Mouse (Mus musculus) midbrain, embryonic 13.5 days (tissue): ENCODE data around the gene Rptor. TPM values are rescaled to one million over a fixed set of nuclear protein-coding genes. Genes with fewer than 3 reads are reported as not detected.

Experiments used
- ATAC-seq: fragments of 200-750 bp; cut with Nextera tagmentation; 2 replicates; pipeline ENCODE4 v1.8.0; 2017; ENCODE audit warnings: mild to moderate bottlenecking, moderate TSS enrichment, moderate library complexity
- H3K27ac ChIP-seq: fragments of 300-500 bp; sonication (generic); 2 replicates; pipeline ENCODE4 v1.5.1; 2015; ENCODE audit warnings: inconsistent platforms, mild to moderate bottlenecking, moderate library complexity
- H3K27me3 ChIP-seq: fragments of 300-500 bp; sonication (generic); 2 replicates; pipeline ENCODE4 v1.6.1; 2015; ENCODE audit warnings: mild to moderate bottlenecking, inconsistent platforms
- H3K36me3 ChIP-seq: fragments of 300-500 bp; sonication (generic); 2 replicates; pipeline ENCODE4 v1.6.1; 2015; ENCODE audit warnings: mild to moderate bottlenecking, inconsistent platforms
- H3K4me1 ChIP-seq: fragments of 300-500 bp; sonication (generic); replicated peaks from 2 replicates; pipeline ENCODE4 v1.6.1; 2015; ENCODE audit warnings: inconsistent platforms
- H3K4me2 ChIP-seq: fragments of 300-500 bp; sonication (generic); replicated peaks from 2 replicates; pipeline ENCODE4 v1.6.1; 2015; ENCODE audit warnings: moderate library complexity, mild to moderate bottlenecking, inconsistent platforms
- H3K4me3 ChIP-seq: fragments of 300-500 bp; sonication (generic); replicated peaks from 2 replicates; pipeline ENCODE4 v1.5.1; 2015; ENCODE audit warnings: mild to moderate bottlenecking, inconsistent platforms
- H3K9ac ChIP-seq: fragments of 300-500 bp; sonication (generic); replicated peaks from 2 replicates; pipeline ENCODE4 v1.6.1; 2015; ENCODE audit warnings: mild to moderate bottlenecking, inconsistent platforms
- H3K9me3 ChIP-seq: fragments of 300-500 bp; sonication (generic); 2 replicates; pipeline ENCODE4 v1.6.1; 2016; ENCODE audit warnings: mild to moderate bottlenecking, inconsistent platforms
- WGBS: fragments of 180-500 bp; shearing (Covaris S2); methylation state at CpG from one replicate; pipeline ENCODE4 v1.1.7; 2015; 5-methylcytosine and 5-hydroxymethylcytosine counted together
- polyA plus RNA-seq: library from polyadenylated mRNA; unstranded; fragments of >200 nt; fragmentation: Nextera tagmentation; extraction: Ambion mirVana; gene quantifications from 2 replicates; pipeline ENCODE4 v1.2.1, GENCODE M21; 2015

Rptor gene
- polyA plus RNA-seq, 1 experiment from 2014 or later, result 11.7 TPM

- H3K36me3 ChIP-seq, result no peaks in the 10 kb centered on the region
- WGBS, result 52% methylated on average over 2 of the region's 2 CpGs
- H3K4me3 ChIP-seq, result no peak overlapping the region
- no peak overlapping the region for H3K4me2 ChIP-seq
- H3K27me3 ChIP-seq, result peaks cover 8% of the 10 kb centered on the region; the same call in 1 of the 2 replicates
- H3K9ac ChIP-seq, result no peak overlapping the region
- peaks cover 34% of the 10 kb centered on the region for H3K4me1 ChIP-seq
- H3K9me3 ChIP-seq, result no peaks in the 10 kb centered on the region
- no peak for ATAC-seq
- no peak overlapping the region for H3K27ac ChIP-seq
Measured at GRCm38 (mm10) chr11:119947897-119948296, 345.2 kb downstream of the Rptor start.

DNA sequence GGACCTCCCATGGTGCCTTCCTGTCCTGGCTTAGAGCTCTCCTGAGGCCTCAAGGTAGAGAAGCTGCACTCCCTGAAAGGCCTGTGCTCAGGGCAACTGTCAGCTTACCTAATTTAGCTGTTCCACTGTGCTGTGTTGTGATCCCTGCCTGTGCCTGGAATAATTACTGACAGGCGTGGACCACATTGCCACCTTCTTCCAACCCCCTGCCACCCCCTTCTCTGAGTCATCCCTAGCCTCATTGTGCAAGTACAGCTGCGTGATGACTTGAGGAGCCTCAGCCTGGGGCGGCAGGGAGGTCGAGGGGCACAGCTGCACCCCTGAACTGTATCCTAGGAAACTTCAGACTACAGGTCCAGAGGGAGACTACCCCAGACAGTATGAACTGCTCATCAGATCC lies 345.6 kb downstream of the Rptor start:
- no peak overlapping the region for H3K4me3 ChIP-seq
- H3K27me3 ChIP-seq, result peaks cover 8% of the 10 kb centered on the region; the same call in 1 of the 2 replicates
- H3K4me2 ChIP-seq, result no peak overlapping the region
- H3K27ac ChIP-seq, result no peak overlapping the region
- no peak overlapping the region for H3K9ac ChIP-seq
- H3K36me3 ChIP-seq, result no peaks in the 10 kb centered on the region
- no peaks in the 10 kb centered on the region for H3K9me3 ChIP-seq
- peaks cover 31% of the 10 kb centered on the region for H3K4me1 ChIP-seq
- WGBS, result 67% methylated on average over 4 of the region's 4 CpGs
- ATAC-seq, result no peak

GRCm38 (mm10) chr11:119948803-119949202 lies 346.1 kb downstream of the Rptor start:
- Histone ChIP-seq H3K27me3 (peaks cover 8% of the 10 kb centered on the region; the same call in 1 of the 2 replicates), H3K27ac (no peak overlapping the region), H3K36me3 (no peaks in the 10 kb centered on the region), H3K9me3 (no peaks in the 10 kb centered on the region), H3K9ac (no peak overlapping the region), H3K4me2 (no peak overlapping the region), H3K4me1 (peaks cover 26% of the 10 kb centered on the region), H3K4me3 (no peak overlapping the region)
- 90% methylated on average over 2 of the region's 2 CpGs for WGBS
- no peak for ATAC-seq

Other genes with a start within 250 kb of the Rptor start
- 3.1 and 4.0 TPM in 2 replicates for gene Sgsh, start 247.4 kb upstream of the Rptor start, polyA plus RNA-seq
- 4.3 and 5.0 TPM in 2 replicates for gene Slc26a11, start 247.3 kb upstream of the Rptor start, polyA plus RNA-seq
- gene Rnf213, start 209.8 kb upstream of the Rptor start, polyA plus RNA-seq, result 0.66 and 0.84 TPM in 2 replicates
- gene Endov, start 111.6 kb upstream of the Rptor start, polyA plus RNA-seq, result 22.8 and 22.9 TPM in 2 replicates
- gene Nptx1, start 55.2 kb upstream of the Rptor start, polyA plus RNA-seq, result 7.3 and 8.6 TPM in 2 replicates